Mouse (Mus musculus) myocyte (in vitro differentiated cells): Measurements from ENCODE around the gene 0610030E20Rik. TPM values are rescaled to one million over a fixed set of nuclear protein-coding genes. Genes with fewer than 3 reads are reported as not detected.

Source experiments
- H3K27me3 ChIP-seq: one replicate; pipeline ENCODE4 v1.6.1; 2011; ENCODE audit not compliant: control insufficient read depth, insufficient read depth, insufficient read length
- H3K36me3 ChIP-seq: one replicate; pipeline ENCODE4 v1.6.1; 2011; ENCODE audit not compliant: control insufficient read depth, insufficient read depth
- H3K4me2 ChIP-seq: one replicate; pipeline ENCODE4 v1.6.1; 2011; ENCODE audit warnings: low read depth, control low read depth
- H3K4me3 ChIP-seq: one replicate; pipeline ENCODE4 v1.5.1; 2011; ENCODE audit warnings: mild to moderate bottlenecking, control low read depth, moderate library complexity
- H3K79me2 ChIP-seq: one replicate; pipeline ENCODE4 v1.6.1; 2011; ENCODE audit not compliant: control insufficient read depth, insufficient read depth
- H3ac ChIP-seq: one replicate; pipeline ENCODE4 v1.6.1; 2011; ENCODE audit not compliant: control insufficient read depth, insufficient read length
- CEBPB ChIP-seq: IDR thresholded peaks from 2 replicates; pipeline ENCODE4 v1.6.1; 2011; ENCODE audit warnings: mild to moderate bottlenecking, moderate library complexity; ENCODE audit not compliant: poor library complexity, insufficient read depth, severe bottlenecking
- E2F4 ChIP-seq: IDR thresholded peaks from one replicate; pipeline ENCODE4 v1.6.1; 2011; ENCODE audit warnings: mild to moderate bottlenecking, control low read depth, moderate library complexity; ENCODE audit not compliant: insufficient read depth
- MAX ChIP-seq: IDR thresholded peaks from one replicate; pipeline ENCODE4 v1.6.1; 2011; ENCODE audit warnings: low read depth, mild to moderate bottlenecking, control low read depth
- MYOD1 ChIP-seq, 3 experiments: IDR thresholded peaks; one replicate each; pipeline ENCODE4 v1.6.1; 2011; ENCODE audit warnings: control low read depth in 2 of 3, low read depth in 2 of 3, mild to moderate bottlenecking in 2 of 3, moderate library complexity in 1 of 3; ENCODE audit not compliant: insufficient read length in 2 of 3, control insufficient read depth in 1 of 3
- MYOG ChIP-seq, 3 experiments: IDR thresholded peaks; one replicate each; pipeline ENCODE4 v1.6.1; 2011; ENCODE audit warnings: control low read depth in 2 of 3, low read depth in 2 of 3, mild to moderate bottlenecking in 2 of 3; ENCODE audit not compliant: insufficient read length in 2 of 3, control insufficient read depth in 1 of 3, insufficient read depth in 1 of 3
- POLR2A ChIP-seq: IDR thresholded peaks from one replicate; pipeline ENCODE4 v1.6.1; 2011; ENCODE audit warnings: low read depth, mild to moderate bottlenecking, control low read depth, moderate library complexity; ENCODE audit not compliant: insufficient read length
- POLR2AphosphoS2 ChIP-seq: IDR thresholded peaks from one replicate; pipeline ENCODE4 v1.6.1; 2011; ENCODE audit warnings: low read depth, control low read depth; ENCODE audit not compliant: insufficient read length
- REST ChIP-seq: IDR thresholded peaks from one replicate; pipeline ENCODE4 v1.6.1; 2011; ENCODE audit warnings: mild to moderate bottlenecking, control low read depth, moderate library complexity; ENCODE audit not compliant: insufficient read depth, insufficient read length
- SRF ChIP-seq: IDR thresholded peaks from one replicate; pipeline ENCODE4 v1.6.1; 2011; ENCODE audit warnings: low read depth; ENCODE audit not compliant: control insufficient read depth, insufficient read length
- TCF12 ChIP-seq: IDR thresholded peaks from one replicate; pipeline ENCODE4 v1.6.1; 2011; ENCODE audit warnings: mild to moderate bottlenecking, control low read depth; ENCODE audit not compliant: poor library complexity, insufficient read depth, severe bottlenecking
- TCF3 ChIP-seq: IDR thresholded peaks from one replicate; pipeline ENCODE4 v1.6.1; 2011; ENCODE audit warnings: low read depth, control low read depth; ENCODE audit not compliant: insufficient read length
- USF1 ChIP-seq: IDR thresholded peaks from one replicate; pipeline ENCODE4 v1.6.1; 2011; ENCODE audit warnings: low read depth, mild to moderate bottlenecking, control low read depth, moderate library complexity
- polyA plus RNA-seq: library from polyadenylated mRNA; unstranded; fragments of >200 nt; fragmentation: generic; extraction: Trizol; gene quantifications from one replicate; pipeline ENCODE4 v1.2.1, GENCODE M21; 2012; ENCODE audit warnings: missing spikeins

0610030E20Rik gene
- polyA plus RNA-seq, 1 experiment = 8.0 TPM

DNA sequence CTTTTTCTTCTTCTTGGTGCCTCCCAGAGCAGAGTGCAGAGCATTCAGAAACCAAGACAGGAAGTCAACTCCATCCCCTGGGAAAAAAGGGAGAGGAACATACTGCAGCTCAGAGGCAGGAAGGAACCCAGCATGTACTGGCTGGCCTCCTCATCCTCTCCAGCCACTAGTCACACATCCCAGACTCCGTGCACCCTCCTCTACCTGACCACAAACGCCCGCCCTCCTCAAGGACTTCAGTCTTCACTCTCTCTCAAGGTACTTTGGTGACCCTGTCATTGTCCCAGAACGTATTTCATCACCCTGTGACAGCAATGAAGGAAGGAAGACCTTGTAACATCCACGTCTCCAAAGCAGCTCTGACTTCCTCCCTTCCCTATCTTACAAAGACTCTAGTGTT lies 14.0 kb upstream of the 0610030E20Rik start:
- TF ChIP-seq POLR2A (no peak), SRF (no peak), USF1 (no peak), E2F4 (no peak), TCF3 (no peak), POLR2AphosphoS2 (no peak), MYOG (IDR thresholded peaks at IDR 0.05; ENCODE audit: control insufficient read depth in 1 of 3, insufficient read depth in 1 of 3, insufficient read length in 2 of 3, low read depth in 2 of 3) (no peak), CEBPB (no peak), TCF12 (no peak), REST (no peak), MAX (no peak), MYOD1 (IDR thresholded peaks at IDR 0.05; ENCODE audit: control insufficient read depth in 1 of 3, insufficient read length in 2 of 3, low read depth in 2 of 3) (no peak)
- Histone ChIP-seq H3K79me2 (no peaks in the 10 kb centered on the region), H3ac (no peak overlapping the region), H3K4me3 (no peak overlapping the region), H3K4me2 (no peak overlapping the region), H3K36me3 (peaks cover 66% of the 10 kb centered on the region), H3K27me3 (no peaks in the 10 kb centered on the region)

DNA sequence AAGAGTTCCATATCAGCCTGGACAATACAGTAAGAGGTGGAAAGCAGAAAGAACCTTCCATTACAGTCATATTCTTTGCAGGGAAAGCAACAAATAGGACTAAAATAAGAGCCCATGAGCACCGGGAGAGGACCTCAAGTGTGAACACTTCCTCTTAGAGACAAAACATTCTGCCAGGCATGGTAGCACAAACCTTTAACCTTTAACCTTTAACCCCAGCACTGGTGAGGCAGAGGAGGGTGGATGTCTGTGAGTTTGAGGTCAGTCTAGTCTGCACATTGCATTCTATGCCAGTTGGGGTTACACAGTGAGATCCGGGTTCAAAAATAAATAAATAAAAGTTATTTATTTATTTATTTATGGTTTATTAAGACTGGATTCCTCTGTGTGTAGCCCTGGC lies 6.6 kb upstream of the 0610030E20Rik start:
- Histone ChIP-seq H3K36me3 (peaks cover 44% of the 10 kb centered on the region), H3ac (no peak overlapping the region), H3K4me3 (no peak overlapping the region), H3K4me2 (no peak overlapping the region), H3K27me3 (no peaks in the 10 kb centered on the region), H3K79me2 (peaks cover 49% of the 10 kb centered on the region)
- no peak for TF ChIP-seq REST
- TF ChIP-seq MYOD1 (IDR thresholded peaks at IDR 0.05; ENCODE audit: control insufficient read depth in 1 of 3, insufficient read length in 2 of 3, low read depth in 2 of 3) = no peak
- TF ChIP-seq MYOG (IDR thresholded peaks at IDR 0.05; ENCODE audit: control insufficient read depth in 1 of 3, insufficient read depth in 1 of 3, insufficient read length in 2 of 3, low read depth in 2 of 3) = no peak
- no peak for TF ChIP-seq CEBPB
- TF ChIP-seq E2F4 = no peak
- TF ChIP-seq POLR2A = no peak
- TF ChIP-seq USF1 = no peak
- no peak for TF ChIP-seq TCF3
- no peak for TF ChIP-seq MAX
- no peak for TF ChIP-seq TCF12
- no peak for TF ChIP-seq SRF
- no peak for TF ChIP-seq POLR2AphosphoS2

- TF ChIP-seq MYOG (IDR thresholded peaks at IDR 0.05; ENCODE audit: control insufficient read depth in 1 of 3, insufficient read depth in 1 of 3, insufficient read length in 2 of 3, low read depth in 2 of 3) (no peak), POLR2A (no peak), MYOD1 (IDR thresholded peaks at IDR 0.05; ENCODE audit: control insufficient read depth in 1 of 3, insufficient read length in 2 of 3, low read depth in 2 of 3) (no peak), REST (no peak), MAX (no peak)
- H3K79me2 ChIP-seq = peaks cover 73% of the 10 kb centered on the region
- peaks cover 8% of the 10 kb centered on the region for H3K36me3 ChIP-seq
- no peaks in the 10 kb centered on the region for H3K27me3 ChIP-seq
- peak overlapping the region; percentile 69 for H3K4me3 ChIP-seq
- H3ac ChIP-seq = peak overlapping the region; percentile 92
- H3K4me2 ChIP-seq = peak overlapping the region; percentile 96
These were observed 2.6 kb upstream of the 0610030E20Rik start for GRCm38 (mm10) chr6:72344396-72345073.

GRCm38 (mm10) chr6:72345074-72345567 lies 2.0 kb upstream of the 0610030E20Rik start, which contains the start of gene Usp39:
TSS of gene Usp39 (minus strand) at chr6:72345184.
- Histone ChIP-seq H3ac (peak within 1 kb of the TSS; percentile 92), H3K27me3 (no peaks in the 10 kb centered on the region), H3K4me2 (peak within 1 kb of the TSS; percentile 96), H3K79me2 (peaks cover 72% of the 10 kb centered on the region), H3K36me3 (peaks cover 13% of the 10 kb centered on the region), H3K4me3 (peak within 1 kb of the TSS; percentile 69)
- peak; percentile 94 for TF ChIP-seq POLR2AphosphoS2
- no peak for TF ChIP-seq MYOD1 (IDR thresholded peaks at IDR 0.05; ENCODE audit: control insufficient read depth in 1 of 3, insufficient read length in 2 of 3, low read depth in 2 of 3)
- TF ChIP-seq MAX = no peak
- TF ChIP-seq USF1 = peak; percentile 24
- TF ChIP-seq POLR2A = peak; percentile 95
- peak; percentile 78 for TF ChIP-seq E2F4
- no peak for TF ChIP-seq TCF12

GRCm38 (mm10) chr6:72345633-72346032 lies 1.5 kb upstream of the 0610030E20Rik start:
- Histone ChIP-seq H3K27me3 (no peaks in the 10 kb centered on the region), H3K4me2 (peak overlapping the region; percentile 91), H3K4me3 (peak overlapping the region; percentile 69), H3ac (no peak overlapping the region), H3K79me2 (peaks cover 70% of the 10 kb centered on the region), H3K36me3 (peaks cover 14% of the 10 kb centered on the region)
- TF ChIP-seq E2F4 = no peak
- no peak for TF ChIP-seq TCF12
- no peak for TF ChIP-seq CEBPB
- no peak for TF ChIP-seq MAX
- no peak for TF ChIP-seq REST
